Mouse (Mus musculus): ENCODE data around the gene Auts2.

GRCm38 (mm10) chr5:131548932-131549563 is 994.1 kb downstream of the Auts2 start:
- TF ChIP-seq GATA1 (IDR thresholded peaks at IDR 0.05; ENCODE audit: low read length) (no peak), TAL1 (IDR thresholded peaks at IDR 0.05; ENCODE audit: low read length) (no peak)
